Mouse (Mus musculus): ENCODE results near the gene Slc17a7. TPM values are rescaled to one million over a fixed set of nuclear protein-coding genes. Genes with fewer than 3 reads are reported as not detected.

Gene Slc17a7
- polyA plus RNA-seq, 1 experiment from 2014 or later: 1.1 TPM

DNA sequence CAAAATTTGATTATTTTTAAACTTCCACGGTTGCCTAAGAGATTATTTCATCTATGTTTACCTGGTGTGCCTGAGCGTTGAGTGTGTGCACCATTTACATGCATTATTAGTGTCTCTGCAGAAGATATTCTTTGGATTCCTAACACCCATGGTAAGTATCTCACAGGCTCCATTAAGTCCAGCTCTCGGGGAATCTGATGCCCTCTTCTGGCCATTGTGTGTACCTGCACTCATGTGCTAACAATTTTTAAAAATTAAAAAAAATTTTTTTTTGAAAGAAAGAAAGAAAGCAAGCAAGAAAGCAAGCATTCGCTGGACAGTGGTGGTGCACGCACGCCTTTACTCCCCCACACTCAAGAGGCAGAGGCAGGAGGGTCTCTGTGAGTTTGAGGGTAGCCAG lies 44.5 kb downstream of the Slc17a7 start:
- Histone ChIP-seq H3K36me3 (ENCODE audit: control insufficient read depth, insufficient read depth, low read length) (no peaks in the 10 kb centered on the region), H3K9me3 (replicated peaks; ENCODE audit: control insufficient read depth, low read length, poor library complexity, severe bottlenecking) (no peaks in the 10 kb centered on the region), H3K4me1 (ENCODE audit: control insufficient read depth, insufficient read depth, low read length) (no peaks in the 10 kb centered on the region), H3K9ac (ENCODE audit: low read depth, low read length) (no peak overlapping the region), H3K27ac (ENCODE audit: low read length) (no peak overlapping the region), H3K27me3 (ENCODE audit: control insufficient read depth, insufficient read depth, low read depth, low read length) (peaks cover 21% of the 10 kb centered on the region), H3K4me3 (ENCODE audit: low read depth, low read length) (no peak overlapping the region), H3K4me2 (ENCODE audit: low read length) (no peak overlapping the region)
- 82% methylated on average over 6 of the region's 6 CpGs for WGBS
- ATAC-seq: no peak

DNA sequence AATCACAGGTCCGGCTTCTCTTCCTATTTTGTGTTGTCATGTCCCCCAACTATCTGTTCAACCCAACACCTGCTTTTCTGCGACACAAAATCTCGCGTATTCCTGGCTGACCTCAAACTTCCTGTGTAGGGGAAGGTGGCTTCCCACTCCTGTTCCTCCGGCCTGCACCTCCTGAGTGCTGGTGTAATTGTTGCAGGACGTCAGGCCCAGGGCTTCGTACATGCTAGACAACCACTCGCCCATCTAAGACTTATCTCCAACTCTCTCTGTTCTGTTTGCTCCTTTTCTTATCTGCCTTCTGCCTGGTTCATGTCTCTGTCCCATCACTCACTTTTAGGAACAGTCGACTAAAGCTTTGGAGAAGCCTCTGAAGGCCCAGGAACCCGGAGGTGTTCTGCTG lies 47.3 kb downstream of the Slc17a7 start:
- no peak overlapping the region for H3K9ac ChIP-seq (ENCODE audit: low read depth, low read length)
- no peak overlapping the region for H3K27ac ChIP-seq (ENCODE audit: low read length)
- H3K4me1 ChIP-seq (ENCODE audit: control insufficient read depth, insufficient read depth, low read length): peaks cover 6% of the 10 kb centered on the region
- H3K9me3 ChIP-seq (replicated peaks; ENCODE audit: control insufficient read depth, low read length, poor library complexity, severe bottlenecking): no peaks in the 10 kb centered on the region
- H3K4me3 ChIP-seq (ENCODE audit: low read depth, low read length): no peak overlapping the region
- WGBS: 83% methylated on average over 10 of the region's 10 CpGs
- ATAC-seq: no peak
- peaks cover 21% of the 10 kb centered on the region for H3K27me3 ChIP-seq (ENCODE audit: control insufficient read depth, insufficient read depth, low read depth, low read length)
- no peaks in the 10 kb centered on the region for H3K36me3 ChIP-seq (ENCODE audit: control insufficient read depth, insufficient read depth, low read length)
- H3K4me2 ChIP-seq (ENCODE audit: low read length): no peak overlapping the region; the same call in 1 of the 2 replicates

DNA sequence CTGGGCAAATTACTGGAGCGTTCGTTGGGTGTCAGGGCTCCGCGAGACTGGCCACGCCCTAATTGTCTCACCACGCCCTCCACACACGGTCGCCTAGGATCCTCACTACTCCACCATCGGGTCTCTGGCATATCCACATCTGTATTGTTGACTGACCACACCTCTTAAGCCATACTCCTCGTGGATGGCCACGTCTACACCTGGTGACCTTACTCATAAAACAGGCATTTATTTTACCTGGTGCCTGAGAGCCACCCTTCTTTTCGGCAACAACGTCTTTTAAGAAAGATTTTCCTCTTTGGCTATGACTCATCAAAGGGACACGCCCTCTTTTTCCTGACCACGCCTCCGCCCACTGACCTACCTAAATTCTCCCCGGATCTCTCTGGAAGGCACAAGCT lies 48.1 kb downstream of the Slc17a7 start, which contains the start of gene Dkkl1:
Dkkl1 (minus strand) TSS at position 297 of the 401 bp plus-strand sequence.
- Histone ChIP-seq H3K4me2 (ENCODE audit: low read length) (peak within 1 kb of the TSS; percentile 32), H3K4me3 (ENCODE audit: low read depth, low read length) (peak within 1 kb of the TSS; percentile 20), H3K9me3 (replicated peaks; ENCODE audit: control insufficient read depth, low read length, poor library complexity, severe bottlenecking) (no peaks in the 10 kb centered on the region), H3K27me3 (ENCODE audit: control insufficient read depth, insufficient read depth, low read depth, low read length) (peaks cover 21% of the 10 kb centered on the region), H3K27ac (ENCODE audit: low read length) (no peak within 1 kb of the TSS), H3K36me3 (ENCODE audit: control insufficient read depth, insufficient read depth, low read length) (no peaks in the 10 kb centered on the region), H3K9ac (ENCODE audit: low read depth, low read length) (no peak within 1 kb of the TSS), H3K4me1 (ENCODE audit: control insufficient read depth, insufficient read depth, low read length) (peaks cover 14% of the 10 kb centered on the region)
- WGBS: 6% methylated on average over 17 of the region's 17 CpGs
- ATAC-seq: no peak

DNA sequence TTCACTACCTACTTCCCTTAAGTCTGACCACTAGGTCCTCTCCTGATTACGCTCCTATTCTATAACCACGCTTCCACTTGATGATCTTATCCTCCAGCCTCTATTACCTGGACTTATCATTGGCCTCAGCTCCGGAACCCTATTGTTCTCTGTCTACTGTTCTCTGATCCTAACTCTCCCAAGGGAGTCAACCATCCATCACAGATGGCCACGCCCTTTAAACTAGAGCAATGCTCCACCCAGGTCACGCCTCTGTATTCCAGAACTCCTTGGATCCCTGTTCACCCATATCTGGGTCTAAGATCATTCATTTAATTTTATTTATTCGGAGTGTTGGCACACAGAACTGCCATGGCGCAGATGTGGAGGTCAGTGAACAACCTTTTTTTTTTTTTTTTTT lies 48.6 kb downstream of the Slc17a7 start:
- WGBS: 76% methylated on average over 7 of the region's 7 CpGs
- H3K27me3 ChIP-seq (ENCODE audit: control insufficient read depth, insufficient read depth, low read depth, low read length): peaks cover 21% of the 10 kb centered on the region
- H3K27ac ChIP-seq (ENCODE audit: low read length): no peak overlapping the region
- H3K9ac ChIP-seq (ENCODE audit: low read depth, low read length): no peak overlapping the region
- no peaks in the 10 kb centered on the region for H3K36me3 ChIP-seq (ENCODE audit: control insufficient read depth, insufficient read depth, low read length)
- ATAC-seq: no peak
- H3K4me3 ChIP-seq (ENCODE audit: low read depth, low read length): no peak overlapping the region
- peaks cover 14% of the 10 kb centered on the region for H3K4me1 ChIP-seq (ENCODE audit: control insufficient read depth, insufficient read depth, low read length)
- no peak overlapping the region for H3K4me2 ChIP-seq (ENCODE audit: low read length)
- H3K9me3 ChIP-seq (replicated peaks; ENCODE audit: control insufficient read depth, low read length, poor library complexity, severe bottlenecking): no peaks in the 10 kb centered on the region

DNA sequence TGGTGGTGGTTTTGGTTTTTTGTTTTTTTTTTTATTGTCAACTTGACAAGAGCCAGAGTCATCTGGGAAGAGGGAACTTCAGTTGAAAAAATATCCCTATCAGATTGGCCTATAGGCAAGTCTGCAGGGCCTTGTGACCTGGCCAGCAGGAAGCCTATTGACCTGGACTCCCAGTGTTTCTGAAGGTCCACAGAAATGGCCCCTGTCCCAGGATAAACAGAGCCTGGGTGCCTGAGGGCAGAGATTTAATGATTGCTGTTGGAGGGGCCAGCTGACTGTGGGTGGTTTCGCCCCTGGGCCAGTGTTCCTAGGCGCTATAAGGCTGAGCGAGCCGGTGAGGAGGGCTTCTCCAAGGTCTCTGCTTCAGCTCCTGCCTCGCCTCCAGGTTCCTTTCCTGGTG lies 50.0 kb downstream of the Slc17a7 start:
- no peak overlapping the region for H3K9ac ChIP-seq (ENCODE audit: low read depth, low read length)
- H3K9me3 ChIP-seq (replicated peaks; ENCODE audit: control insufficient read depth, low read length, poor library complexity, severe bottlenecking): no peaks in the 10 kb centered on the region
- ATAC-seq: no peak
- peaks cover 14% of the 10 kb centered on the region for H3K4me1 ChIP-seq (ENCODE audit: control insufficient read depth, insufficient read depth, low read length)
- H3K4me2 ChIP-seq (ENCODE audit: low read length): no peak overlapping the region
- WGBS: 66% methylated on average over 5 of the region's 5 CpGs
- H3K36me3 ChIP-seq (ENCODE audit: control insufficient read depth, insufficient read depth, low read length): no peaks in the 10 kb centered on the region
- no peak overlapping the region for H3K4me3 ChIP-seq (ENCODE audit: low read depth, low read length)
- H3K27me3 ChIP-seq (ENCODE audit: control insufficient read depth, insufficient read depth, low read depth, low read length): peaks cover 21% of the 10 kb centered on the region
- H3K27ac ChIP-seq (ENCODE audit: low read length): no peak overlapping the region

DNA sequence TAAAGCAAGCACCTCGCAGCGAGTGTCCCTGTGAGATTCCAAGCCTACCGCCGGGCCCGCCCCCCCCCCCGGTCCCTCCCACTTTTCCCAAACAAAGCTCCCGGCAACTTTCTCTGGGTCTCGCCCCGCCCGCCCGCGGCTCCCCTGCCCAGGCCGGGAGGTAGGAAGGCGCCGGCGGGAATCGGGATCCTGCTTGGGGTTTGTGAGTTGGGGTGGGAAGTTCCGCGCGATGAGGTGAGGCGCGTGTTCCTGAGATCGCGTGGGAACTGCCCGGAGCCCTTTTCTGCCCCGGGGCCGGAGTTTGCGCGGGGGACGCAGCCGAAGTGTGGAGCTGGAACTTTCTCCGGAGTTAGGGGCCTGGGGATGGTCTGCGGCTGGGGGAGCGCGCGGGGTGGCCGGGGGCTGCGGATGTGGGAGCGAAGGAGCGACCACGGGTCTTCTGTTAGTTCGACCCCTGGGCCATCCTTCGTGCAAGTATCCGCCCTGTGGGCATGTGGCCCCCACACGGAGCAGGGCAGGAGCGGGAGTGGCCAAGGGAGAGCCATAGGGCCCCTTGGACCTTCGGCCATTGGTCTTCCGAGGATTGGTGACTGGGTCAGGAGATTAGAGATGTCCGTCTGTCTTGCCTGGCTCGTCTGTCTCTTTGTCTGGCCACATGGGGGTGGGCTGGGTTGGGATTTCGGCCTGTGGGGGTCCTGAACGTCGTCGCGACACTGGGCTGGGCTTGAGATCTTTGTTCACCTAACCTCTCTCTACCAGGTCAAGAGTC lies 52.1 kb downstream of the Slc17a7 start, which contains the start of gene Tead2:
Tead2 (plus strand) TSS at position 81 of the 769 bp plus-strand sequence.
- H3K9me3 ChIP-seq (replicated peaks; ENCODE audit: control insufficient read depth, low read length, poor library complexity, severe bottlenecking): no peaks in the 10 kb centered on the region
- H3K27me3 ChIP-seq (ENCODE audit: control insufficient read depth, insufficient read depth, low read depth, low read length): peaks cover 14% of the 10 kb centered on the region
- no peaks in the 10 kb centered on the region for H3K36me3 ChIP-seq (ENCODE audit: control insufficient read depth, insufficient read depth, low read length)
- WGBS: under 1% methylated on average over 54 of the region's 55 CpGs
- H3K9ac ChIP-seq (ENCODE audit: low read depth, low read length): peak within 1 kb of the TSS; percentile 70
- H3K27ac ChIP-seq (ENCODE audit: low read length): peak within 1 kb of the TSS; percentile 75
- H3K4me3 ChIP-seq (ENCODE audit: low read depth, low read length): peak within 1 kb of the TSS; percentile 46
- H3K4me2 ChIP-seq (ENCODE audit: low read length): peak within 1 kb of the TSS; percentile 71
- peaks cover 14% of the 10 kb centered on the region for H3K4me1 ChIP-seq (ENCODE audit: control insufficient read depth, insufficient read depth, low read length)
- ATAC-seq: peak; percentile 59; the same call in 1 of the 2 replicates

DNA sequence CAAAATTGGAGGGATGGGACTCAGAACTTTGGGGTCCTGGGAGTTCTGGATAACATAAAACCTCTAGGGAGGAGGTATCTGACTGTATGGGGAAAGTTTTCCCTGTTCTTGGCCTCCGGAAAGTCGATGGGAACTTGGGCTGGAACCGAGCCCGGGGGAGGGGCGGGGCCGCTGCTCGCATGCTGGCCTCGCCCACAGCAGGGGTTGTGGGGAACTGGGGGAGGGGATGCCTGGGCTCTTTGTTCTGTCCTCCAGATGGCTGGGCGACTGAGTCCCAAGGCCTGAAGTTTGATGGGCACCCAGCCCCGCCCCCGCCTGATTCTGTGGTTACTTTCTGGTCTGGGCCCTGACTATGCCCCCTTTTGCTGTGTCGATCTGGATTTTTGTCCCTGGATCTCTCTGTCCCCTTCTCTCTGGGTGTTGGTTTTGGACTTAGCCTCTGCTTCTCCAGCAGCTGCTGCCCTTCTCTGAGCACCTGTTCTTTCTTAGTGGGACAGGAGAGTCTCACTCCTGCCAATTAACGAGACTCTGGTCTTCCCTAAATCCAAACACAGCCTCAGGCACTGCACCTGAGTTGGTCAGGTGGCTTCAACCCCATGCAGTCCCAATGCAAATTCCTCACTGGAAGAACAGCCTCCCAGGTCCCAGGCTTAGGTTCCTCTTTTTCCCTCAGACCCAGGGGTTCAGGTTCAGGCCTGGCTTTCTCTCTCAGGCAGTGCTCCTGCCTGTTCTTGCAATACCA lies 52.9 kb downstream of the Slc17a7 start:
- Histone ChIP-seq H3K9me3 (replicated peaks; ENCODE audit: control insufficient read depth, low read length, poor library complexity, severe bottlenecking) (no peaks in the 10 kb centered on the region), H3K36me3 (ENCODE audit: control insufficient read depth, insufficient read depth, low read length) (no peaks in the 10 kb centered on the region), H3K9ac (ENCODE audit: low read depth, low read length) (peak overlapping the region; percentile 70), H3K27ac (ENCODE audit: low read length) (peak overlapping the region; percentile 75), H3K4me2 (ENCODE audit: low read length) (peak overlapping the region; percentile 71), H3K4me3 (ENCODE audit: low read depth, low read length) (peak overlapping the region; percentile 46), H3K4me1 (ENCODE audit: control insufficient read depth, insufficient read depth, low read length) (peaks cover 14% of the 10 kb centered on the region), H3K27me3 (ENCODE audit: control insufficient read depth, insufficient read depth, low read depth, low read length) (peaks cover 8% of the 10 kb centered on the region)
- under 1% methylated on average over 13 of the region's 13 CpGs for WGBS
- ATAC-seq: peak; percentile 77

DNA sequence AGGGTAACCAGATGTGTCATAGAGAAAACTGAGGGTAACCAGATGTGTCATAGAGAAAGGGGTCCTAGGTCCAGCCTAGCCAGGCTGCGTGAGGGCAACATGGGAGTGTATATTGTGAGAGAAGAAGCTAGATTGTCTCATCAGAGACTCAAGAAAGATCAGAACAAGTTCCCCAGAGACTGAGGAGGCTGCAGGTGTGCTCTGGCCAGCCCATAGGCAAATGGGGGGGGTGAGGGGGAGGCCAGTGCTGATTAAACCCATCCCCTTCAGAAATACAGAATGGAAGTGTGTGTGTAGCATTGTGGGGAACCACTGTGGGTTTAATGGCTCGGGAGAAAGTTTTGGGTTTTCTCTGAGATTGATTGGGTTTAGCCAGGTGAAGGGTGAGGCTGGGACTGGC lies 57.9 kb downstream of the Slc17a7 start:
- H3K4me3 ChIP-seq (ENCODE audit: low read depth, low read length): no peak overlapping the region
- H3K9ac ChIP-seq (ENCODE audit: low read depth, low read length): no peak overlapping the region
- H3K36me3 ChIP-seq (ENCODE audit: control insufficient read depth, insufficient read depth, low read length): no peaks in the 10 kb centered on the region
- H3K27me3 ChIP-seq (ENCODE audit: control insufficient read depth, insufficient read depth, low read depth, low read length): no peaks in the 10 kb centered on the region
- peaks cover 2% of the 10 kb centered on the region; the same call in 1 of the 2 replicates for H3K4me1 ChIP-seq (ENCODE audit: control insufficient read depth, insufficient read depth, low read length)
- no peak overlapping the region for H3K4me2 ChIP-seq (ENCODE audit: low read length)
- H3K9me3 ChIP-seq (replicated peaks; ENCODE audit: control insufficient read depth, low read length, poor library complexity, severe bottlenecking): no peaks in the 10 kb centered on the region
- no peak for ATAC-seq
- no peak overlapping the region for H3K27ac ChIP-seq (ENCODE audit: low read length)
- WGBS: 94% methylated on average over 2 of the region's 2 CpGs

DNA sequence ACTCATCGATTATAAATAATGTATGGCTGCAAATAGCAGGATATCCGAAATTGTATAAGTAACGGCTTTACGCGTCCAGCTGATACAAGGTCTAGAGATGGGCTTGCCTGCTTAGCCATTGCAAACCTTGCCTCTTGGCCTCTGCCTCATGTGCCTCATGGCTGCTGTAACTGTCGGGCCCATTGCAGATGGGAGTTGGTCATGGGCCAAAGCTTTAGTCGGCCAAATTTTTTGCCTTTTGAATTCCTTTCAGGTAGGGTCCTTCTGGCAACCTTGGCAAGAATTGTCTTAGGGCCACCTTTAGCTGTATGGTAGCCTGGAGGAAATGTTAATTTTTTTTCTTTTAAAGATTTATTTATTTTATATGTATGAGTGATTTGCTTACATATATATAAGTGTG lies 61.1 kb downstream of the Slc17a7 start:
- Histone ChIP-seq H3K4me3 (ENCODE audit: low read depth, low read length) (no peak overlapping the region), H3K36me3 (ENCODE audit: control insufficient read depth, insufficient read depth, low read length) (no peaks in the 10 kb centered on the region), H3K9me3 (replicated peaks; ENCODE audit: control insufficient read depth, low read length, poor library complexity, severe bottlenecking) (no peaks in the 10 kb centered on the region), H3K4me1 (ENCODE audit: control insufficient read depth, insufficient read depth, low read length) (no peaks in the 10 kb centered on the region), H3K27me3 (ENCODE audit: control insufficient read depth, insufficient read depth, low read depth, low read length) (no peaks in the 10 kb centered on the region), H3K4me2 (ENCODE audit: low read length) (no peak overlapping the region), H3K27ac (ENCODE audit: low read length) (no peak overlapping the region), H3K9ac (ENCODE audit: low read depth, low read length) (no peak overlapping the region)
- ATAC-seq: no peak
- 92% methylated on average over 7 of the region's 7 CpGs for WGBS

Data from midbrain, embryonic 16.5 days (tissue).